Mouse (Mus musculus) C2C12 (cell line): ENCODE measurements around the gene 4933427D14Rik.

Source experiments
- CTCF ChIP-seq: IDR thresholded peaks from one replicate; pipeline ENCODE4 v1.5.1; 2011; ENCODE audit not compliant: control insufficient read depth, insufficient read depth, insufficient read length
- MYOD1 ChIP-seq: IDR thresholded peaks from one replicate; pipeline ENCODE4 v1.6.1; 2011; ENCODE audit warnings: low read depth; ENCODE audit not compliant: control insufficient read depth, insufficient read length

DNA sequence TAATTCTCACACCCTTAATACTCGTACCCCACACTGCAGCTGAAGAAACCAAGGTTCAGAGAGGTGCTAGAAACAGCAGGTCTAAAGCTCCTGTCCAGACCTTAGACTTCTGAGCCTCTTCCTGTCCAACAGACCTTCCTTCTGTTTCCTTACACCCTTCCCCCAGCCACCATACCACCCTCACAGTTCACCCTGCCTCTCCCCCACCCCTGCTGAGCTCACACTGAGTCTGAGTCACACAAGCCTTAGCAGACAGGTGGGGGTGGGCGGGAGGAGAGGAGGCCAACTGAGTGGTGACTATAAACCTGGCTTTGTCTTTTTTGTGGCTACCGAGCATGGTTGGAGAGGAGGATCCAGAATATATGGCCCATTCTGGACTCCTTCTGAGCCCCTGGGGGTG is 96.5 kb downstream of the 4933427D14Rik start:
- TF ChIP-seq MYOD1 (no peak), CTCF (no peak)
